Mouse (Mus musculus) G1E-ER4 (cell line): ENCODE data around the gene Echs1. TPM values are rescaled to one million over a fixed set of nuclear protein-coding genes. Genes with fewer than 3 reads are reported as not detected.

Experiments
- GATA1 ChIP-seq: IDR thresholded peaks from one replicate; pipeline ENCODE4 v1.8.0; 2012; ENCODE audit warnings: low read length, inconsistent platforms
- polyA plus RNA-seq: library from polyadenylated mRNA; stranded (reverse); fragments of >175 nt; gene quantifications from 2 replicates; pipeline ENCODE4 v1.2.3, GENCODE M21; 2012

Echs1 gene
- polyA plus RNA-seq, 1 experiment: 3.0 TPM

DNA sequence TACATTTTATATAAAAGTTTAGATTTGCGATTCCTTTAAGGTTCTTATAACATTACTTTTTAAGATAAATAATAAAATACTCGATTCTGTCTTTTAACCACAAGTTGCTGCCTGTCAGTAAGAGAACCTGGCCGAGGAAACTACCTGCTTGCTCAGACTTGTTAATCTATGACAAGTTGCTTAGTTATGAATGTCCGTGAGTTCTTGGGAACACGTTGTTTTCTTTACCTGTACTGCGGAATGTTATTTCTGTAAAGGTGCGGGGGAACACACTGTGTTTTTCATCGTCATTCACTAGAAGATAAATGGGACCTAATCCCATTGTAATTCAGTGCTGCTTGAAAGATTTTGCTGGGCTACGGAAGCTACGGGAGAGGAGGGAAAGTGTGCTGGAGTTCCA is 25.7 kb downstream of the Echs1 start:
- TF ChIP-seq GATA1: no peak

- TF ChIP-seq GATA1: no peak
These were observed 34.0 kb downstream of the Echs1 start, which contains the start of gene Caly for GRCm38 (mm10) chr7:140082242-140082678. Caly (minus strand) TSS chr7:140082548.

DNA sequence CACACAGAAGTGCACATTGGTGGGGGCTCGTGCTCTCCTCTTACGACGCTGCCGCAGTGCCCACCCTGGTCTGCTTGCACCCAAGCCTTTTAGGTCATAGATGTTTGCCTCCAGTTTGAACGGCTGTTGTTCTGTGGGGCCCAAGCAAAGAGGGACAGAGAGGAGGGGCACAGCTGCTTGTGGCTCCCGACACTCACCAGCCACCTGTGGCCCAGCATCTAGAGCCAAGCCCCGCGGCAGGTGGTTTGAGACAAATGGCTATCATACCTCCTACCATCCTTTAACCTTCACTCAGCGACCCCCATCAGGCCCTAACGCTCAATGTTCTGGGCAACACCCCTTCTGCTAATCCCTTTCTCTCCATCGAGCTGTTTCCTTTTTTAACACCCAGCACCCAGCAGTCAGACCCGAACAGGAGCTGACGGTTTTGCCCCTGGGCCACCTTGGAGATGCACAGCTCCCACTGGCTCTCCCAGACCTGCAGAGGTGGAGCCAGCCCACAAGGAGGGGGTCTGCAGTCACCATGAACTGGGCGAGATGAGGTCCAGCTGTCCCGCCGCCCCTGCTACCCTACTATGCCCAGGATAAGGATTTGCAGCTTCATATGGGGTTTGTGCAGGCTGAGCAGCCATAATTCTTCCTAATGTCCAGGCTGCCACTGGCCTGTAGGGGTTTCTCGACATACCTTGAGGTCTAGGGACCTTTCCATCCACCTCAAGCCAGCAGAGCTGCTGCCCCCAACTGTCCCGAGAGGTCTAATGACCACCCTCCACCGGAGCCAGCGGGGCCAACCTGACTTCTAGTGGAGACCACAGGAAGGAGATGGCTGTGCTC is 34.7 kb downstream of the Echs1 start:
- no peak for TF ChIP-seq GATA1

DNA sequence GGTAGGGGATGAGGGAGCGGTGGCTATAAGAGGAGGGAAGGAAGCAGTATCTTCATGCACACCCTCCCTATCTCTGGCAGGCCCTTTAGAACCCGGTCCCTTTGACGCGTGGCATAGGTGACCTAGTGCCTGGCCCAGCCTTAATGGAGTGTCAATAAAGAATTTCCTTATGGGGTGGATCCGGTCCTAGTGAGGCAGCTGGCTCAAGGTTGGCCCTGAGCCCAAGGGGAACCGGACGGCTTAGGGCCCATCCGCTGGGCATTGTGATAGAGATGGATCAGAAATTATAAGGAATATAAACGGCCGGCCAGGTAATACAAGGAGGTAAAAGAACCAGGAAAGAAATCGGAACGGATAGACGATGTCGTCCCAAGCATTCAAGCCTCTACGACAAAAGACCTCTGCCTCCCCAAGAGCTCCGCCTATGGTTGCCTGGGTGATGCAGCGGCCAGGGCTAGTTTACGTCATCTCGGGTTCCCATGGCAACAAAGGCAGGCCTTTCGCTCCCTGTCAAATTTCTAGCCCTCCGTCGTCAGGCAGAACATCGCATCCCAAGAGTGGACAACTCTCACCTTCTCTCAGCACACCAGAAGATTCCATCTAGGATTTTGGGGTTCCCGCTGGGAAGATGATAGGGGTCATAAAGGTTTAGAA is 35.6 kb downstream of the Echs1 start:
- TF ChIP-seq GATA1: no peak

- TF ChIP-seq GATA1: no peak
These were observed 37.6 kb downstream of the Echs1 start for GRCm38 (mm10) chr7:140078711-140079110.

- TF ChIP-seq GATA1: no peak
These were observed 38.6 kb downstream of the Echs1 start for GRCm38 (mm10) chr7:140077698-140078097.

DNA sequence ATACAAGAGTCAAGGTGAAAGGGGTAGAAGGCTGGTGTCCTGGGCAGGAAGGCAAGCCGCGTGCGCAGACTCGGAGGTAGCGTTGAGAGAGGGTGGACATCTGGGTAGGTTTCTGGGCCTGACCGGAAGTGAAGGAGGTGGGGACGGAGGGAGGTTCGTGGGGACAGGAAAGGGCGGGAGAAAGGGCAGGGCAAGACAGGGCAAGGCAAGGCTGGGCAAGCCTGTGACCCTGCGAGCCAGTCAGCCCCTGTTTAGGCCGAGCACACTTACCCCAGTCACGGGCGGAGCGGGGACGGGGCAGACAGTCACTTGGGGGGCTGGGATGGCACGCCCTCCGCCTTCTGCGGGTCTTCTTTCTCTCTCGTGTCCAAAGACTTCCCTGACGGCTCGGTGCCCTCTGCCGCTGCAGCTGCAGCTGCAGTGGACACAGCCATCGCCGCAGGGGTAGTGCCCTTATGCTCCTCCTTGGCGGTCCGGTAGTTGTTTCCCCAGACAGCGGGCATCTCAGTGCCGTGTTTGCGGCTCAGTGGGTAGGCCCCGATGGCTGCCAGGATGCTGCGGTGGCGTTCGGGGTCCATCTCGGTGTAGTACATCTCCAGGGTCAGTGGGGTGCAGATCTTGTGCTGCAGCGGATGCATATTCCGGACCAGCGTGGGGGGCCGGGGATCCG is 46.1 kb downstream of the Echs1 start:
- no peak for TF ChIP-seq GATA1

DNA sequence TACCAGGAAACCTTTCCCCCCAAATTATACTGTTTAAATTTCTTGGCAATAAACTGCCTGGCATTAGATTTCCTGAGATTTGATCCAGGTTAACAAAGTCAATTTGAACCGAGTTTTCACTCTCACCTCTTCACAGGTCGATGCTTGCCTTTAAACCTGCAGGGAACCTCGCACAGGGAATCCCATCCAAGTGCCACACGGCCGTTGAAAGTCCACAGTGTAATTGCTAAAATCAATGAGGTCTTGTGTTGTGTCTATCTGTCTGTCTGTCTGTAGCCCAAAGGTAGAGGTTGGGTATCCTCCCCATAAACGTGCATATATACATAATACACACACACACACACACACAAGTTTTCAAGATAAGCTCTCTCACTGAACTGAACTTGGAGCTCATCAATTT is 48.9 kb downstream of the Echs1 start:
- no peak for TF ChIP-seq GATA1

DNA sequence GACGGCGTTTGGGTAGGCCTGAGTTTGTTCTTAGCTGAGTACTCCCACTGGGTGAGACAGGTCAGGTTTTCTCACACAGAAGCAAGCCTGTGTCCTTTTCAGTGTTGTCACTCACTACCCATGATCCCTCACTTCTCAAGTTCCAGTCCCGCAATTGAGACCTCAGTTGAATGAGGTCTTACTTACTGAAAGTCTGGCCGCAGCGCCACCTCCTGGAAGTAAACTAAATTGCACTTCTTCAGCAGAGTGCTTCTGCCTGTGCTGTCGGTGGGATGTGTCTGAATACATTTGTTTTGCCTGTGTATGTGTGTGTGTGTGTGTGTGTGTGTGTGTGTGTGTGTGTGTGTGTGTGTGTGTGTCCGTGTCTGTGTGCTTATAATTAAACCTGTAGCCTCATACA is 53.2 kb downstream of the Echs1 start:
- no peak for TF ChIP-seq GATA1

DNA sequence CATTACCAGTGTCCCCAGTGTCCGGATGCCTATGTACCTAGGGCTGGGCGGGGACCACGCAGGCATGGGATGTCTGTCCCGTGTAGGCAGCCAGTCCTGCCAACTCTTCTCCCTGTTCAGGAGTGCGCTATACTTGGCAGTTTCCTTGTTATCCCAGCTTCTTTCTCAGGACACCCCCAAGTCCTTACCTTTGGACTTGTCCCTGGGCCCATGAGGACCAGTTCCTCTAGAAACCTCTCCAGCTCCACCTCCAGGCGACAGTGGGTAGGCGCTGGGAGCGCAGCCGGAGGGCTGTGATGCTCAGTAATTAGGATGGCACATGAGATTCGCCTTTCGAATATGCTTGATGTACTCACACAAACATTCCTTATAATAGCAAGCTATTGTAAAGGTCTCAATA is 54.0 kb downstream of the Echs1 start:
- no peak for TF ChIP-seq GATA1

GRCm38 (mm10) chr7:140061832-140062130 is 54.5 kb downstream of the Echs1 start:
- TF ChIP-seq GATA1: no peak

DNA sequence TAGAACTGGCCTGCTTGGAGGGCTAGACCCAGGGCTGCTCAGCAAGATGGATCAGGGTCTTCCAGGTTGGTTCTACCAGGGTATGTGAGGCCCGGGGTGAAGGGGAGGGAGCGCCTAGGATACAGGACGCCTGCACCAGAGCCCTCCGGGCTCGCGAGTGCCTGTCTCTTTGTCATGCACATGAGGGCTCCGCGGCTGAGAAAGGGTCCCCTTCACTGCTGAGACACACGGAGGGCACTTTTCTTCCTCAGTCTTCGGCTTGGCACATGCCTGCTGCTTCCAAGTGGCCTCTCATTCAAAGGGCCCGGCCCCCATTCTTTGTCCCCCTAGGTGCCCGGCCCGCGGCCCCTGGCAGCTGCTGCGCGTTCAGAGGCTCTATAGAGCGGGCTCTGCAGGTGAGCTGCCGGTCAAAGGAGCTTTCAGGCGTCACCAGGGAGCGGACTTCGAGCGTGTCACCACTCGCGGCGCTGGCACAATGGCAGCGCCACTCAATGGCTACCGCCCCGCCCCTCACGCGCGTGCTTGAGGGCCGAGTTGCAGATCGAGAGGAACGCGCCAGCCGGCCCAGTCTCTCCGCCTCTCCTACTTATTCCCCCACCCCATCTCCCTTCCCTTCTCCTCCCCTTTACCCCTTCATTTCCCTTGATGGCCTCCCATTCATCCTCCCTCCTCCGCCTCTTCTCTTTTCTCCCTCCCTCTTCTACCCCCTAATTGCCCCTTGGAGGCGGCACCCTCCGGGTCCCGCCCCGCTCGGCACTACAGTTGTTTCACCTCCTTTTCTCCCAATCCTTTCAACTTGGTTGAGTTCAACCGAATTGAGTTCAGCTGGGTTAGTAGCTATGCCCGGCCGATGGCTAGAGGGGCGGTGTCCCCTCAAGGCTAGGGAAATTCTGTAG is 55.1 kb downstream of the Echs1 start:
- TF ChIP-seq GATA1: no peak

DNA sequence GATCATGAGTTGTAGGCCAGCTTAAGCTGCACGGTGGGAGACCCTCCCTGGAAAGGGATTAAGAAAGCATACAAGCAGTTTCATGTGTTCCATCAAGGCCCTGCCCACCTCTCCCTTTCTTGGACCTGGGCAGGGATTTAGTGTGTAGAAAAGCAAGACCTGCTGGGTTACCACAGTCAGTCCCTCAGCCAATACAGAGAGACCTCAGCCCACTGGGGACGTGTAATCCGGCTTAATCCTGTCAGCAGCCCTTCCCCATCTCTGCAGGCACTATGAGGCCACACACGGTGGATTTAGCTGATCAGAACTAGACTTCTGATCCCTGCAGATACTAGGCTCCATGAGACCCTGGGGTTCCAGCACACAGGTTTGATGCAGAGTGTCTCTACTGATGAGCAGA is 56.7 kb downstream of the Echs1 start:
- no peak for TF ChIP-seq GATA1

DNA sequence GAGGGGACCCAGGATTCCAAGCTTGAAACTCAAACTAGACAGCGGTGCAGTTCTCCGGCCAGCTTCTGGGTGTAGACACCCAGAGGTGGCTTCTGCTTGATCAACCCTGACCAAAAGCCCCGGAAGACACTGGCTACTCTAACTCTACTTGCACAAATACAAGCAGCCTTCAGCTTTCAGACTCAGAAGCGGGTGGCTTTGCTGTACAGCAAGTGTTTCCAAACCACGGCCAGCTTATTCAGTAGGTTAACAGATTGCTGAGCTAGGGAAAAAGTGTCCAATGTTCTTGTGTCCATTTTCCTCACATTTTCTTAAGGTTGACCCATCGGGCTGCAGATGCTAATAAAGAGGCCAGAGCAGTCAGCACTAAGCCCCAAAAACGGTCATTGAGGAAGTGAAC is 57.7 kb downstream of the Echs1 start:
- no peak for TF ChIP-seq GATA1
